10 mouse cellular contexts compared by ENCODE assay signal in genomic region chr13:83719635-83720291, GRCm38 (mm10).
DNase-seq lines count a peak whose midpoint lies in the region; ATAC-seq and TF ChIP-seq lines count a peak whose summit lies in the region.
"Had no signal": no experiment of that assay in that cellular context is flagged by ENCODE, and none has a peak within 500 bp of the region (broad histone marks: within the 10 kb centered on the region; RNA-seq: fewer than 3 reads in every experiment).

No protein-coding gene starts in this region.

- H3K36me3 ChIP-seq in hindbrain, embryonic 13.5 days = no peaks in the 10 kb centered on the region
- no peaks in the 10 kb centered on the region for H3K36me3 ChIP-seq in neural tube, embryonic 12.5 days

- no peak for TF ChIP-seq CTCF in cerebellum, adult 2 months (IDR thresholded peaks at IDR 0.05; ENCODE audit: borderline replicate concordance, insufficient read depth, low read depth, low read length)

- TF ChIP-seq POLR2A in cerebellum, adult 2 months (IDR thresholded peaks at IDR 0.05; ENCODE audit: borderline replicate concordance, insufficient read depth, low read length) = no peak

- peak overlapping the region; percentile 72 for H3K4me2 ChIP-seq in hindbrain, embryonic 13.5 days
- peak overlapping the region; percentile 72 for H3K4me2 ChIP-seq in neural tube, embryonic 12.5 days (replicated peaks)
- H3K4me2 ChIP-seq: liver, embryonic 11.5 days had no signal

- no peaks in the 10 kb centered on the region for H3K9me3 ChIP-seq in hindbrain, embryonic 13.5 days
- H3K9me3 ChIP-seq in neural tube, embryonic 12.5 days = no peaks in the 10 kb centered on the region

- H3K4me1 ChIP-seq in cerebellum, adult 2 months (ENCODE audit: control insufficient read depth, insufficient read depth, low read length) = peaks cover 4% of the 10 kb centered on the region; the same call in 1 of the 2 replicates
- peaks cover 29% of the 10 kb centered on the region for H3K4me1 ChIP-seq in hindbrain, embryonic 13.5 days (replicated peaks)
- no peaks in the 10 kb centered on the region for H3K4me1 ChIP-seq in neural tube, embryonic 12.5 days

- no peak for ATAC-seq in hindbrain, embryonic 13.5 days (ENCODE audit: low FRiP score)
- ATAC-seq in neural tube, embryonic 12.5 days (ENCODE audit: low FRiP score, low read depth) = no peak
- no peak for ATAC-seq in activated CD4-positive, CD25-positive, alpha-beta regulatory T cell, adult 4 months

- peak overlapping the region; percentile 63 for H3K4me3 ChIP-seq in cerebellum, adult 2 months (replicated peaks; ENCODE audit: insufficient read depth, low read depth, low read length)
- peak overlapping the region; percentile 79 for H3K4me3 ChIP-seq in hindbrain, embryonic 13.5 days
- peak overlapping the region; percentile 67 for H3K4me3 ChIP-seq in neural tube, embryonic 12.5 days

- H3K9ac ChIP-seq in hindbrain, embryonic 13.5 days = peak overlapping the region; percentile 94
- H3K9ac ChIP-seq in neural tube, embryonic 12.5 days = peak overlapping the region; percentile 100

- H3K27ac ChIP-seq in cerebellum, adult 2 months (ENCODE audit: insufficient read depth, low read length) = peak overlapping the region; percentile 95
- peak overlapping the region; percentile 99 for H3K27ac ChIP-seq in hindbrain, embryonic 13.5 days
- H3K27ac ChIP-seq in neural tube, embryonic 12.5 days = peak overlapping the region; percentile 85

- H3K27me3 ChIP-seq in cerebellum, adult 2 months (ENCODE audit: control insufficient read depth, insufficient read depth, low read length) = no peaks in the 10 kb centered on the region
- peaks cover 25% of the 10 kb centered on the region for H3K27me3 ChIP-seq in hindbrain, embryonic 13.5 days
- peaks cover 9% of the 10 kb centered on the region for H3K27me3 ChIP-seq in neural tube, embryonic 12.5 days (replicated peaks)

- 2% methylated on average over 24 of the region's 24 CpGs for WGBS in cerebellum, adult 2 months
- WGBS in hindbrain, embryonic 13.5 days = 1% methylated on average over 24 of the region's 24 CpGs
- WGBS in neural tube, embryonic 12.5 days = 1% methylated on average over 24 of the region's 24 CpGs

- peak; percentile 55 to 58 for DNase-seq in cerebellum, adult 2 months
- DNase-seq in cerebellum, adult 11-12 months = no peak
- peak; percentile 61 for DNase-seq in embryo, embryonic 10.5 days (ENCODE audit: low spot score)
- no peak for DNase-seq in spleen, postnatal 4 days (ENCODE audit: low spot score in 2 of 2)
- no peak for DNase-seq in frontal cortex, postnatal 25 days (ENCODE audit: low spot score in 2 of 2)
- DNase-seq: kidney, postnatal 25 days had no signal

Comparison
In these comparisons a context has a peak if more than half of its experiments do, and no peak if none do; other contexts are left out.
1. DNase-seq: peak in cerebellum, adult 2 months (2 of 2) and embryo, embryonic 10.5 days (single experiment); none in cerebellum, adult 11-12 months (single experiment), spleen, postnatal 4 days (0 of 2) and frontal cortex, postnatal 25 days (0 of 2).
2. Peak in every context shown above with its lines, with median percentiles within 50 percentile points of each other: H3K27ac ChIP-seq and H3K4me3 ChIP-seq.